Mouse (Mus musculus) thymus, adult 2 months (tissue): ENCODE results near the gene Evi5.

ENCODE experiments used
- CTCF ChIP-seq: fragments of 200-500 bp; IDR thresholded peaks from 2 replicates; pipeline ENCODE4 v1.5.1; 2012; ENCODE audit warnings: mild to moderate bottlenecking, control low read depth, low read length, moderate library complexity, borderline replicate concordance; ENCODE audit not compliant: control insufficient read depth, poor library complexity, insufficient read depth; ENCODE audit errors: extremely low read depth
- POLR2A ChIP-seq: fragments of 200-500 bp; IDR thresholded peaks from 2 replicates; pipeline ENCODE4 v1.6.1; 2012; ENCODE audit warnings: mild to moderate bottlenecking, low read length, control low read depth, moderate library complexity; ENCODE audit not compliant: control insufficient read depth, poor library complexity, insufficient read depth; ENCODE audit errors: extremely low read depth

GRCm38 (mm10) chr5:107829998-107830560, 44.8 kb downstream of the Evi5 start, which contains the start of gene Ube2d2b:
- TF ChIP-seq CTCF (no peak), POLR2A (no peak)
